Mouse (Mus musculus) cerebellum, adult 18-20 months (tissue): Measurements from ENCODE around the gene Hipk2.

Experiments
- DNase-seq, 2 experiments: peaks; one replicate each; pipeline ENCODE4 v3.0.0; 2021

The Hipk2 gene

DNA sequence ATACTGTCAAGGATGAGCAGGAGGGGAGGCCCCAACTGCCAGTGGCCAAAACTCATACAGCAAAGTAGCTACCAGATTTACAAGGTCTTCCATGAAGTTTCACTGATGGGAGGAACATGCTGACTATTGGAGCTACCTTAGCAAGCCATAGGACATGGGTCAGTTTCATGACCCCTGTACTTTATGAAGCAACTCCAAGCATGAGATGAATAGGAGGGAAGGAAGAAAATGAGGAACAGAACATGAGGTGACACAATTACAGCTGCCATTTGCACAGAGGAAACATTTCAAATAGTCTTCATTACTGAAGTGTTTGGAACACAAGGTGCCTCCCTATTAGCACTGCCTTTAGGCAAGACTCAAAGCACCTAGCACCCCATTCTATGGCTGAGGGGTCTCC lies 10.2 kb downstream of the Hipk2 start:
- DNase-seq: no peak

DNA sequence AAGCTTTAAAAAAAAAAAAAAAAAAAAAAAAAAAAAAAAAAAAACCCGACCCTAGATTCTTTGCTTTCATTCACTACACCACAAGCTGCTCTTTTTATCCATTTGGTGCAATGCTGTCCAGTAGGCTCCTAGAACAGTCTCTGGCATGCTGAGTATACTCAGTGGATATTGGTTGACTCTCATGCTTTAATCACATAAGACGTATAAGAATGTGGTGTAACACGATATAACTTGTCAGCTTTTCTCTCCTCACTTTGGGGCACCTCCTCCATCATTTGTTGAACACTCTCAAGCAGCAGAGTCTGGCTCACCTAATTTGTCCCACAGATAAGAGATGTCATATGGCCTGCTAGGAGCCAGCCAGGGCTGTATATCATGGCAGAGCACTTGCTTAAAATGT lies 12.4 kb downstream of the Hipk2 start:
- DNase-seq: no peak

DNA sequence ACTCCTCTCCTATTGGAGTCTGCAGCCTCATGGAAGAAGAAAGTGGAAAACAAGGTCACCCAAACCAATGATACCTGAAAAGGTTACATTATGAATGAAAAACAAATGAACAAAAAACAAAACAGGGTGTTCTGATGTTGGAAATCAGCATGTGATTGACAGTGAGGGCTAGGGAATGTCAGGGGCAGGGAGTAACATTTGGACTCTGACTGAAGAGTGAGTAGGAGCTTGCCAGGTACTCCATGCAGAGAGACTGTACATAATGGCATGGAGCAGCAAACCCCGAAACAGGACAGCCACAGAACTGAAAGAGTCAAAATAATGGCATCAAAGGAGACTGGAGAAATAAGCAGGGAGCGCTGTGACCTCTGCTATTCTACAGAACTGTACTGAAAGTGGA lies 15.7 kb downstream of the Hipk2 start:
- DNase-seq: no peak

DNA sequence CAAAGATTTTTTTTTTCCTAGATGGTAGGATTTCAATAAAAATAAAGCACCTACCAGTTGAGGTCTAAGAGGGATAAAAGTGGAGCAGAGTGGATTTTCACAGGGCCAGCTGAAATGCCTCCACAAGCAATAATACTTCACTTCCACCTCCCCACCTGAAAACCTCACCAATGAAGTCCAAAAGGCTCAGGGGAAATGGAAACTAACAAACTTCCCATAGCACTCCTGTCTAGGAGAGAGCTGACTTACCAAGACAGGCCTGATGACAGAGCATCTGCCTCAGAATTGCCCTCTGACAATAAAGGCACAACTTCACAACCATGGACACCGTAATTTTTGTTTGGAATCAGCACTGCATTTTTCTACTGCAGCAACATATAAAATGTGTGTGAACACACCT lies 16.1 kb downstream of the Hipk2 start:
- DNase-seq: no peak

DNA sequence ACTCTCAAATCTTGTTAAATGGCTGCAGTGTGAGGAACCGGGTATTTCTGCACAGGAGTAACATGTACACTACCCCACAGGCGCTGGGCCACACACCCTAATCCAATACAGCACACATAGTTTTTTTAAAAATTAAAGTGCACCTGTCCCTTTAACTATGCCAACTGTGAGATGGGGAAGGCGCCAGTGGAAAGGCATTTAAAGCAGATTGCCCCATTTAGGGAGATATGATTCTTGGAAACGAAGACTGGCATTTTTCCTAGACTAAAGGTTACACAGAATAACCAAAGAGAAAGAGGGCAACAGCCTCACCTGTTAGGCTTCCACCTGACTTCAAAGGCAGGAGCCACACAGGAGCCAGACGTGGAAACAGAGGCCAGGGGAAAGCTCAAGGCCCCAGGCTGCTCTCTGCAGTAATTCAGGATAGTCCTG lies 22.4 kb downstream of the Hipk2 start:
- DNase-seq: peak; percentile 55 to 62

DNA sequence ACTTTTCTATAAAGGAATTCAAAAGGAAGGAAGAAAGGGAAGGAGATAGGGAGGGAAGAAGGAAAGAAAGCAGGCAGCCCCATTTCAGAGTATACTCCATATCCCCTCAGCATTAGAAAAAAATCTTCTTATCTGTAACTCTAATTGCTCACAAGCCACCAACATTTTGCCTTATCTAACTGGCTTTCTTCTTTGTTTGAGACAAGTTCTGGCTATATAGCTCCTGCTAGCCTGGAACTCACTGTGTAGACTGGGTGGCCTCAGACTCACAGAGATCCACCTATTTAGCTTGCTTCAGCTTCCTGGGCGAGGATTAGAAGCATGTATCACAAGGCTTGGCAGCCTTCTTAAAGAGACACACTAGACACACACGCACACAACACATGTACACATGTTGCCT lies 24.2 kb downstream of the Hipk2 start:
- DNase-seq: no peak

GRCm38 (mm10) chr6:38850715-38851259 lies 25.2 kb downstream of the Hipk2 start:
- DNase-seq: no peak

DNA sequence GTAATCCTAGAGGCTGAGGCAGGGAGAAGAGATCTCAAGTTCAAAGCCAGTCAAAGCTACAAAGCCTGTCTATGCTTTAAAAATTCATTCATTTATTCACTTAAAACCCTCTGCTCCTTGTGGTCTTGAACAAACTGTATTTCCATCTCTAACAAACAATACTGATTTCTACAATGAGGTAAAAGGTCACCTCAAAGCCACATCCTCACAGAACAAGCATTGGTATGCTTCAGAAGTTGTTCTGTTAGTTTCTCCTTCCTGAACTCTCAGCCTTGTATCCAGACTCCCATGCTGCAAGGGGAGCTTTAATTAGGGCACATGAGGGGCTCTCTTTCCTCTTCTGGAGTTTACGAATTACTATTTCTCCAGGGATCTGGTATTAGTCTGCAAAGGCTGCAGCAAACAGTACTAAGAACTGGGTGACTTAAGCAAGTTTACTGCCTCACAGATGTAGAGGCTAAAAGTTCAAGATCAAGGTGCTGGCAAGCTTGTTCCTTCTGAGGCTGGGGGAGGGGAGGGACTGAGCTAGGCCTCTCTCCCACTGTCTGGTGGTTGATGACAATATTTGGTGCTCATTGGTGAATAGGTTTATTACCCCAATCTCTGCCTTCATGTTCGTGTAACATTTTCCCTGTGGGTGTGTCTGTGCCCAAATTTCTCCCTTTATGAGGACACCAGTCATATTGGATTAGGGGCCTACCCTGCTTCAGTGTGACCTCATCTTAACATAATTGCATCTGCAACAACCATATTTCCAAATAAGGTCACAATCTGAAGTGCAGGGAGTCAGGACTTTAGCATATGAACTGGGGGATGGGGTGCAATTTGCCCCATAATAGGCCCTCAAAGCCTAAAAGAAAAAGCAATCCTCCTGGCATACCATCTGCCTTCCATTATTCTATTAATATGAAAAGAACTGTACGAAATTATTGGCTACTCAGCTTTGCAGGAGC lies 27.7 kb downstream of the Hipk2 start:
- DNase-seq: no peak

DNA sequence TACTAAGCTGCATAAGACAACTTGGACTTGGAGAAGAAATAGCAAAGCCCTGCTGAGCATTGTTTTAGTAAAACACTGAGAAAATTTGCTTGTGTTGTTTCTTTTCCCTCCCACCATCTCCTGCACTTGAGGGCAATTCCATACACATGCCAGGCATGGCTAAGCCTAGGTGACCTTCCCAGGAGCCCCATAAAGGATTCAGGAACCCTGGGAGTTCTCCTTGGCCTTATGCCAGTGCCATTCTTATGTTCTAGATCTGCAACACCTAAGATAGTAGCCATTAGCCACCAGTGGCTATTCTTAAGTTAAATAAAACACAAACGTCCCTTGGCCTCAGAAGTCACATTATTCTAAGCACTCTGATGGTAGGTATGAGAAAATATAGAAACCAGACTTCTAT lies 28.5 kb downstream of the Hipk2 start:
- DNase-seq: no peak

- DNase-seq: no peak
These were observed 29.4 kb downstream of the Hipk2 start for GRCm38 (mm10) chr6:38846330-38847195.

GRCm38 (mm10) chr6:38845876-38846275 lies 30.1 kb downstream of the Hipk2 start:
- peak; percentile 42 to 56 for DNase-seq

DNA sequence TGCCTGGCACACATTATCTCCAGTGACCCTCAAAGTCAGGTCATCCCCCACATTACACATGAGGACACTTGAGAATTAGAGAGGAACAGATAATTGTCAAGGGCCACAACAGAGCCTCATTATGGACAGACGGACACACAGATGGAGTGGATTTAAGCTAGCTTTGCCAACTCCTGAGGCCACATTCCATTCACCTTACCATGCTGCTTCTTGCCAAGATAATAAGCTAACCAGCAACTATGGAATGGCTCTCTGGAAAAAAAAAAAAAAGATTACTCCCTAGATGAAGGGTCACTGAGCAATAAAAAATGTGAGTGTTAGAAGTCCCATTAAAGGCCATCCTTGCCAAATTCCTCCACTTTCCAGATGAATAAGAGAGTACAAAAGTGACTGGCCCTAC lies 30.8 kb downstream of the Hipk2 start:
- DNase-seq: no peak

GRCm38 (mm10) chr6:38841551-38841950 lies 34.4 kb downstream of the Hipk2 start:
- DNase-seq: no peak

GRCm38 (mm10) chr6:38840780-38841179 lies 35.2 kb downstream of the Hipk2 start:
- DNase-seq: no peak

DNA sequence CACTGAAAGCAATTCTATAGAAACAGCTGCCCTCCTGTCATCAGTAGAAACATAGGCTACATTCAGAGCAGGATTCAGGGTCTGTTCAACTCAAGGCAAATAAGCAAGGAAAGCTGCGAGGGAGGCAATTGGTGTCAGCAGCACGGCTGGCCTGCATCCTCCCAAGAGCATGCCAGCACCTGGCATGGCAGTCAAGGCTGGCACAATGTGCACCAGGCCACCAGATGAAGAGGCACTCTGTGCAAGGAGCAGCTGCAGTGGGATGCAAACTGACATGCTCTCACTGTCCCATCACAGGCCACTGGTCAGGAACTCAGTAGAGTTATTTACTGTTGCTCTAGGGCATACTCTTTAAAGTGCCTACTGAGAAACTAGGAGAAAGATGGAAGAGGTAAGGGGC lies 35.6 kb downstream of the Hipk2 start:
- peak; percentile 25 to 42 for DNase-seq

- DNase-seq: no peak
These were observed 36.1 kb downstream of the Hipk2 start for GRCm38 (mm10) chr6:38839891-38840290.

DNA sequence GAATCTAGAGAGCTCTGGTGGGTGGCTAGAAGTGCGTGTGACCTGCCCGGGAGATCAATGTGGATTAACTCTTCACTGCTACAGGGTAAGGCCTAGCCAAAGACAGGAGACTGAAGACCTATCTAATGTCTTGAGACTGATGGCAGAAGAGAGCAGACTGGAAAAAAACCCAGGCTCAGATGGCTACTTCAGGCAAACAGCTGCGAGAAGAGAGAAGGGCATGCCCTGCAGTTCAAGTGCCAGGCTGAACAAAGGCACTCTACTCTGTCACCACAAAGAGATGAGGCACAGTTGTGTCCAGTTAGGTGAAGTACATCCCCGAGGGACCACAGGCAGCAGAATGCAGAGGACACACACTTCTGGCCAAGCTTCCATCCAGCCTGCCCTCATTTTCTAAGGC lies 37.9 kb downstream of the Hipk2 start:
- DNase-seq: no peak

- no peak for DNase-seq
These were observed 40.7 kb downstream of the Hipk2 start for GRCm38 (mm10) chr6:38835217-38835616.

GRCm38 (mm10) chr6:38834727-38835126 lies 41.2 kb downstream of the Hipk2 start:
- DNase-seq: no peak

- no peak for DNase-seq
These were observed 42.2 kb downstream of the Hipk2 start for GRCm38 (mm10) chr6:38833721-38834120.

DNA sequence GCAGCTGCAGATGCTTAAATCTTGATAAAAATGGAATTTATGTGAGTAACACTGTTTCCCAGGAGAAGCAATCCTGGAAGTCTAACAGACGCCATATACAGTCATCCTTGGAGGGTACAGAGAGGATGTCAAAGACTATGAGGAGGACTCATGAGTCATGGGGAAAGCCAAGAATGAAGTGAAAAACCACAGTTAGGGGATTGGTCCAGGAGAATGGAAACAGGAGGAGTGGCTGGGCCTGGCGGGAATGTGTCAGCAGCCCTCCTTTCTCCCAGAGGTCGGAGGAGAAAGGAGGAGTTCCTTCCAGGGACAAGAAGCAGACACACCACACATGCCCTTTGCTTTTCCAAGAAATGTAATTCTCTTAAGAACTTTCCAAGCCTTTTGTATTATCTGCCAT lies 46.5 kb downstream of the Hipk2 start:
- no peak for DNase-seq

GRCm38 (mm10) chr6:38828211-38828610 lies 47.8 kb downstream of the Hipk2 start:
- DNase-seq: no peak

GRCm38 (mm10) chr6:38827435-38827834 lies 48.5 kb downstream of the Hipk2 start:
- no peak for DNase-seq

- no peak for DNase-seq
These were observed 49.1 kb downstream of the Hipk2 start for GRCm38 (mm10) chr6:38826857-38827256.
